Mouse (Mus musculus) C2C12 (cell line): ENCODE measurements around the gene Ccdc157.
"Not testable (repeated sequence)": the region's sequence is repeated elsewhere in the genome, so short reads cannot be mapped to it uniquely, and the experiment has no call there.

Source experiments
- CTCF ChIP-seq: IDR thresholded peaks from one replicate; pipeline ENCODE4 v1.5.1; 2011; ENCODE audit not compliant: control insufficient read depth, insufficient read depth, insufficient read length
- MAX ChIP-seq: IDR thresholded peaks from one replicate; pipeline ENCODE4 v1.6.1; 2011; ENCODE audit warnings: mild to moderate bottlenecking, control low read depth
- MYOD1 ChIP-seq: IDR thresholded peaks from one replicate; pipeline ENCODE4 v1.6.1; 2011; ENCODE audit warnings: low read depth; ENCODE audit not compliant: control insufficient read depth, insufficient read length
- USF1 ChIP-seq: IDR thresholded peaks from one replicate; pipeline ENCODE4 v1.6.1; 2011; ENCODE audit warnings: low read depth, mild to moderate bottlenecking, control low read depth, moderate library complexity

DNA sequence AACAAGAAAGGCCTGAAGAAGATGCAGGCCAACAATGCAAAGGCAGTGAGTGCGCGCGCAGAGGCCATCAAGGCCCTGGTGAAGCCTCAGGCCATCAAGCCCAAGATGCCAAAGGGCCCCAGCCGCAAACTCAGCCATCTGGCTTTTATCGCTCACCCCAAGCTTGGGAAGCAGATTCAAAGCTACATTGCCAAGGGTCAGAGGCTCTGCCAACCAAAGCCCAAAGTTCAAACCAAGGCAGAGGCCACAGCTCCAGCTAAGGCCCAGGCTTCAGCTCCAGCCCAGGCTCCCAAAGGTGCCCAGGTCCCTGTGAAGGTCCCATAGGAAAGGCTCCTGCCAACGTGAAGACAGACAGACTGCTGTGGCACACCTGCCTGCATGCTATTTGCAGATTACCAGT lies 52.2 kb downstream of the Ccdc157 start:
- not testable (repeated sequence) for TF ChIP-seq MYOD1, CTCF, MAX, USF1
